Mouse (Mus musculus) CD4-positive, CD25-positive, alpha-beta regulatory T cell, adult 2 months (primary cell): Measurements from ENCODE around the gene Ilk.

Experiments used
- DNase-seq: peaks from one replicate; pipeline ENCODE4 v3.0.0-alpha.2; 2012; ENCODE audit warnings: low read depth, low spot score

Gene Ilk

GRCm38 (mm10) chr7:105784556-105784955, 48.2 kb downstream of the Ilk start:
- no peak for DNase-seq

GRCm38 (mm10) chr7:105786506-105787284, 50.3 kb downstream of the Ilk start:
- peak; percentile 17 for DNase-seq

GRCm38 (mm10) chr7:105787285-105788140, 51.1 kb downstream of the Ilk start, which contains the start of gene Dchs1:
TSS of gene Dchs1 (minus strand) at chr7:105787654.
- DNase-seq, result peak; percentile 41

GRCm38 (mm10) chr7:105791147-105791546, 54.8 kb downstream of the Ilk start:
- no peak for DNase-seq
